Mouse (Mus musculus): Measurements from ENCODE around the gene Ndufa4l2. TPM values are rescaled to one million over a fixed set of nuclear protein-coding genes. Genes with fewer than 3 reads are reported as not detected.

The Ndufa4l2 gene
- total RNA-seq (2014; fragmentation: Nextera tagmentation), result 1.2 TPM in 1 of 2 replicates, not detected in the other
- total RNA-seq (2017), result not detected in 2 replicates

DNA sequence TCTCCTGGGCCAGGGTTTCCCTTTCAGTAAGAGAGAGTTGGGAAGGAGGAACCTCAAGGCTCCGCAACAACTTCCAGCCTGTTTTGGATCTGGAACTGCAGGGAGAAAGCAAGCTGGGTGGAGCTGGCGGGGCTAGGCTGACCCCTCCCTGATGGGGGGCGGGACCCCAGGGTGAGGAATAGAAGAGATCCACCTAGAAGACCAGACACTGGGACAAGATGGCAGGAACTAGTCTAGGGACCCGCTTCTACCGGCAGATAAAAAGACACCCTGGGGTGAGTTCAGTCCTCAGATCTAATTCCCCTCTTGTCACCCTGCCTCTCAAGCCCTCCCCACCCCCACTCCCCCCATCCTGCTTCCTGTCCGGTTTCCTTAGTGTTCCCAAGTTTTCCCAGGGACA, at the start of gene Ndufa4l2:
Gene Ndufa4l2, plus strand, starts transcription at position 204 of the 400 bp plus-strand sequence.
- no peak for ATAC-seq (replicated peaks; ENCODE audit: poor library complexity, severe bottlenecking)

DNA sequence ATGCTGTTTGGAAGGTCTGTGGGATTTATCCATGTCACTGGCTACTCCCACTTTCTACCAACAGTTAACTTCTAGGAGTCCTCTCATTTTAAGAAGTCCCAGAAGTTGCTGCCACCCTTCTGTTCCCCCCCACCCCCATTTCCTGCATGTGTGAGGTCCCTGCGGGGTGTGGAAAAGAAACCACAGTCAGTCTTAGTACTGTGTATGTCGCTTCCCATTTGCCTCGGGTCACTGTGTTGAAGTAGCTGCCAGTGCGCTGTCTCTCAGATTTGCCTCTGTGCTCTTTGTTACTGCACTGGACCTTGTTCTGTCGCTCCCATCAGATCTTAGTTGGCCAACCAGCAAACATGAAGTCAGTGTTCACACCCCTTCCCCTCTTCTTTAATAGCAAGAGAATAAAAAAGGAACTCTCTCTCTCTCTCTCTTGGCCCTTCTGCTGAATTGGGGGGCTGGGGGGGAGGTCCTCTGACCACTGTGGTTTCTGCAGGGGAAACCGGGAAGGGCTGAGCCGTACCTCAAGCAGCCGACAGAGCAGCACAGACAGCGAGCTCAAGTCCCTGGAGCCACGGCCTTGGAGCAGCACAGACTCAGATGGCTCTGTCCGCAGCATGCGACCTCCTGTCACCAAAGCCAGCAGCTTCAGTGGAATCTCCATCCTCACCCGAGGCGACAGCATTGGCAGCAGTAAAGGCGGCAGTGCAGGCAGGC, 43.3 kb upstream of the Ndufa4l2 start:
- ATAC-seq (replicated peaks; ENCODE audit: poor library complexity, severe bottlenecking), result peak; percentile 90

DNA sequence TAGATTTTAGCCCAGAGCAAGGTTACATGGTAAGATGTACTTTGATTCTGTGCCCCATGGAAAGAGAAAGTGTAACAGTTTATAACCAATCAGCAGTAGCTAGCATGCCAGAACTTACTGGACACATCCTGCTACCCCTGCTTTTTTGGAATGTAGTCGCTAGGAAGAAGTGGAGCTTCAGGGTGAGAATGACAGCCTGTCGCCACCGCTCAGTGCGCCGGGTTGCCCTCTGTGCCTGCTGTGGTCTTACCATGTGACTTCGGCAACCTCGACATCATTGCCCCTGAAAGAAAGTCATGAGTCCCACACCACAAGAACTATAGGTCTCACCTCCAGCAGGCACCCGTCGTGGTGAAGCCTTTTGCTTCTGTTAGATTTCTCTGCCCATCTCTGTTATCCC, 42.0 kb upstream of the Ndufa4l2 start:
- ATAC-seq (replicated peaks; ENCODE audit: poor library complexity, severe bottlenecking), result no peak

DNA sequence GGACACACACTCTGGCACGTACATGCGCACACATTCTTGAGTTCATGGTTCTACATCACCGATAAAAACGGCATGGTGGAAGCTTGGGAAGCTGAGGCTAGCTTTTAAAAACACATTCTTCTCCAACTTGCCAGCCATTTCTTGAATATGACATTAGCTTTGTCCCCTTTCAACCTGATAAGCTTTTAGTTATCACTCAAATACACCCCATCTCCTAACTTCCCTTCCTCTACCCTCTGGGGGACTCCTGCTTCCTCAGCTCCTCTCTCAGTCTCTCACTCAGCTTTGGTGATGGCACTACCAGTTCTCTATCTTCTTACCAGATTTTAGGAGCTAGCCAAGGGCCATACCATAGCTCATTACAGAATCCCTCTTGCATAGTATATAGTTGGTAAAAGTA, 39.6 kb upstream of the Ndufa4l2 start:
- ATAC-seq (replicated peaks; ENCODE audit: poor library complexity, severe bottlenecking), result no peak

DNA sequence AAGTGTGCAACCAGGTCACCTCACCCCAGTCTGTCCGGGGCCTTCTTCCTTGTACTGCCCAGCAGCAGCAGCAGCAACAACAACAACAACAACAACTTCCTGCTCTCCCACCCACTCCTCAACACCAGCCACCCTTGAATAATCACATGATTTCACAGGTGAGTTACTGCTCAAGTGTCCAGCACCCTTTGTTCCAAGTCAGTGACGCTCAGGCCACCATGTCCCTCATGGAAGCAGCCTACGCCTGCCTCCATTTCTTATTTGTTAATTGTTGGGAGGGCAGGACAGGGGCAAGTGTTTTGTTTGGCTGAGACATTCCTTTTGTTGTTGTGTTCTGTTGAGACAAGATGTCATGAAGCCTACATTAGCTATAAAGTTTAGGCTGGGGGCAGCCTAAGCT, 38.2 kb upstream of the Ndufa4l2 start:
- no peak for ATAC-seq (replicated peaks; ENCODE audit: poor library complexity, severe bottlenecking)

DNA sequence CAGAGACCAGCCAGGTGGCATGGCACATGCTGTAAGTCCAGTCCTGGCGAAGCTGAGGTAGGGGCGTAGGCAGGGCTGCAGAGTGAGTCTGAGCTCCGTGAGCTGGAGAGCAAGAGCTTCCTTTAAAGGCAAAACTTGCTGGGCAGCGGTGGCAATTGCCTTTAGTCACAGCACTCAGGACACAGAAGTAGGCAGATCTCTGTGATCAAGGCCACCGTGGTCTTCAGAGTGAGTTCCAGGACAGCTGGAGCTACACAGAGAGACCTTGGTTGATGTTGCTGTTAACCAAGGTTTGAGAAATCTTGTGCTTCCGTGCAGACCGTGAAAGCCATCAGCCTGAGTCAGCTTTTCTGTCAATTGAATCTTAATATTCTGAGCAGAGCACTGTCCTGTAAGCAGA, 37.5 kb upstream of the Ndufa4l2 start:
- ATAC-seq (replicated peaks; ENCODE audit: poor library complexity, severe bottlenecking), result no peak

DNA sequence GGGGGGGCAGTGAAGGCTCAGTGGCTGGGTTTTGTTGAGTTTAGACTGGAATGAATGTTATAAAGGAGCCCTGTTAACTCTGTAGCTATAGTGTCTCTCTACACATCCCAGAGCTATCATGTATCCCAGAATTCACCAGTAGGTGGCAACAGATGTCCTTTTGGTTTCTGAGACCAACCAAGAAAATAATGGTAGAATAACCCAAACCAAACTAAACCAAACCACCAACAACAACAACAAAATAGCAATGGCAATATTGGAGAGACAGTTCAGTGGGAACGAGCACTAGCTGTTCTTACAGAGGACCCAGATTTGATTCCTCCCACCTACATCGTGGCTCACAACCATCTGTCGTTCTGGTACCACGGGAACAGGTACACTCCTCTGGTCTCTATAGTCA, 35.6 kb upstream of the Ndufa4l2 start:
- ATAC-seq (replicated peaks; ENCODE audit: poor library complexity, severe bottlenecking), result no peak

DNA sequence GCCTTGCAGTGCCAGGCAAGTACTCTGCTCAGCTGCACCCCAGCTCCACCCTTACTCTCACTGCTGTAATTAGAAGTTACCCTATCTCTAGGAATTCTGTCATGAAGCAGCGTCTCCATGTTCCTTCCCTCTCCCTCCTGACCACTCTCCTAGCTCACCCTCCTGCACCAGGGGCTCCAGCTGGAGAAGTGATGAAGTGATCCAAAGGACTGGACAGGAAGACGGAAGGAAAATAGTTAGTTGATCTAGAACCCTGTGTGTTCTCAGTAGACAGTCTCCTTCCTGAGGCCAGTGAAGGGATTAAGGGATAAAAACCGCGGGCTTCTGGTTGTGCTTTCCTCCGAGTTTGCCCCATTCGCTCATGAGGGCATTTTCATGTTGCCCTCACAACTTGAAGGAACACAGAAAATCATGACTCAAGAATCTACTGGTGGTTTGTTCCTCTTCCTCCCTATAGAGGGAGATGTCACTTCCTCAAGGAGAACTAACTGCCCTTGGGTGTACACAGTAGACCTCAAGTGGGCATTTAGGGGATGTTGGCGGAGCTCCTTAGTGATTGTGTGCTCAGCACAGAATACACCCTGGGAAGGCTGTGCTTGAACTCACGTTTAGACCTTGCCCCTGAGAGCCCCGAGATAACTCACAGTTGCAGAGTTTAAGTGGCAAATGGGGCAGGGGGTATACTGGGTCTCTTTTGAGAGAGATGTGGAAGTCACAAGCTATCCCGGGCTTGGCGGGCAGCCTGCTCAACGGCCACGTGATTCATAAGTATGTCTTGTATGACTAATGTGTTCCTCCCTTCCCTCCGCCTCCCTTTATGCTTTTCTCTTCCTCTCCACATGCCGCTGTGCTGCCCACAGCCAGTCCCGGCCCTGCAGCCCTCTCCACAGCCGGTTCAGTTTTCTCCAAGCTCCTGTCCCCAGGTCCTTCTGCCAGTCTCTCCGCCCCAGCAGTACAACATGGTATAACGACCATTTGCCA, 33.6 kb upstream of the Ndufa4l2 start:
- ATAC-seq (replicated peaks; ENCODE audit: poor library complexity, severe bottlenecking), result peak; percentile 86

DNA sequence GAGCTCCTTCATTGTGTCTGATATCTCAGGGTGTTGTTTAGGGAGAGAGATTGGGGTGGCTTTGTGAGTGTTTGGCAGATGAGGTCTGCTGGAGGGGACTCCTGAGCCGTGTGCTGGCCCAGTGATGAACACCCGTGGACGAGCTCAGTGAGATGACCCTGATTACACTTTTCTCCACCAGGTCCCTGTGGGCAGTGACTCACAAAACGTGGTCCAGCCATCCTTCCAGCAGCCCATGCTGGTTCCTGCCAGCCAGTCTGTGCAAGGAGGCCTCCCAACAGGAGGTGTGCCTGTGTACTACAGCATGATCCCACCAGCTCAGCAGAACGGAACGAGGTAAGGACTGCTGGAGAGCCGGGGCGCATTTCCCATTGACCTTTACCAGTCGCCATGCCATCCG, 29.5 kb upstream of the Ndufa4l2 start:
- ATAC-seq (replicated peaks; ENCODE audit: poor library complexity, severe bottlenecking), result no peak

DNA sequence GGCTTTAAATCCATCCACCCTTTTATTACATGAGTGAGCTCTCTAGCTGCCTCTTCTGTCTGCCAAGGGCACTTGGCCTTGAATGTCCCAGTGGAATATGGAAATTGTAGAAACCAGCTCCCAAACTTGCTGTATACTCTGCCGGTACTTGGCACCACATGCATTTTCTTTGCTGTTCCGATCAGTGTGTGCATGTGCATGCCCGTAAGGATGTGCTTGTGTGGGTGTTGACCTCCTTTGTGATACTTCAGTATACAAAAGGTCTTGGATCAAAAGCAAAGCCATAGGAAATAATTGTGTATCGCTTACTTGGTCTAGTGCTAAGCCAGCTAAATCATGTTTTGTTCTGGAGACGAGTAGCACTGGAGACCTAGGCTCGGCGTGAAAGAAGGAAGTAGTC, 25.9 kb upstream of the Ndufa4l2 start:
- ATAC-seq (replicated peaks; ENCODE audit: poor library complexity, severe bottlenecking), result no peak

DNA sequence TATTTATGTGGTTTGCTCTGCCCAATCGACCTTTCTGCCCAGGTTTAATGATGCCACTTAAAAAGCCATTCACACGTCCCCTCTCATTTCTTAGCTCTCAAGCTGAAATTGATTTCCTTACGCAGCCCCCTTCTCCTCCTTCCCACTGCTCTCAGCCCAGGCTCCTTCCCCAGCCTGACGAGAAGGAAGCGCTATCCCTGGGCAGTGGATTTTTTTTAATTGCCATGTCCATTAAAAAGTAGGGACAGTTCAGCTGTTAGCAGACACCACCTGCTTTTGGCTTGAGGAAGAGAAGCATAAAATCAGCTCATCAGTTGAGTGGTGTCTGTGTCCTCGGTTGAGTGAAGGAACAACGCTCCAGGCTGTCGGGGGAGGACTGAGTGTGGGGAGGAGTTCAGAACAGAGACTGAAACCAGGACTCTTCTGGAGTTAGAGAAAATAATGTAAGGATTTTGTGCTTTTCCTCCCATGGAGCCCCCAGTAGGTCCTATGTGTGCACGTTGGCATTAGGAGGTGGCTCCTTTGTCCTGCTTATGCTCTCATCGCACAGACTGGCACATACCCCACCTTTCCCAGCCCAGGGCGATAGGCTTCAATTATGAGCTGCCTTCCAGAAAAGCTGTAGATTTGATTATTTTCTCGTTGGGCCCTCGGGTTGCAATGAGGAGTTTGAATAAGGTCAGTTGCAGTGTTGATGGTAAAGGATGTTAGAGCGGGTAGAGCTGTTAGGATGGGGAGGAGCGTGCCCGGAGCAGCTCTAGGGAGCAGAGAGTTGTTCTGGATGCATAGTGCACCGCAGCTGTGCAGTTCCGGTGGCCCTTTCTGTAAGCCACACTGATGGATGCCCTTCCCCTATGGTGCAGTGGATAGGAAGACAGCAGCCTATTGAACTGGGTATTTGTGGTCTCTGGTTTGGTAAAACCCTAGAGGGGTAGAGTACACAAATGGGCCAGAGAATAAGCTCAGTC, 24.3 kb upstream of the Ndufa4l2 start:
- no peak for ATAC-seq (replicated peaks; ENCODE audit: poor library complexity, severe bottlenecking)

DNA sequence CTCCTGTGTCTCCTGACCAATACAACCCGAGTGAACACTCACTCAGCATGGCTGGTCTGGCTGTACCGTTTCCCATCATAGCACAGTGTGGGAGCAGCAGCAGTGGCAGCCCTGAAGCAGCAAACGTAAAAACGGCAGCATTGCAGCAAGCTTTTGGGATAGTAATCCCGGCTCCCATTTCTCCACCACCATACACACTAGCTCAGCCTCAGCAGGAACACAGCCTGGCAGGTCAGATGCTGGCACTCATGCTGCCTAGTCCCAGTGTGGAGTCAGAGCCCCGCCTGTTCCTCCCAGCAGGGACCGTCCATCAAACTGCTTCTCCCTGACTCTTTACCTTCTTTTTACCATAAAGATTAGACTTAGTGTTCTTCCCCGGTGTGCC, 23.6 kb upstream of the Ndufa4l2 start:
- no peak for ATAC-seq (replicated peaks; ENCODE audit: poor library complexity, severe bottlenecking)

DNA sequence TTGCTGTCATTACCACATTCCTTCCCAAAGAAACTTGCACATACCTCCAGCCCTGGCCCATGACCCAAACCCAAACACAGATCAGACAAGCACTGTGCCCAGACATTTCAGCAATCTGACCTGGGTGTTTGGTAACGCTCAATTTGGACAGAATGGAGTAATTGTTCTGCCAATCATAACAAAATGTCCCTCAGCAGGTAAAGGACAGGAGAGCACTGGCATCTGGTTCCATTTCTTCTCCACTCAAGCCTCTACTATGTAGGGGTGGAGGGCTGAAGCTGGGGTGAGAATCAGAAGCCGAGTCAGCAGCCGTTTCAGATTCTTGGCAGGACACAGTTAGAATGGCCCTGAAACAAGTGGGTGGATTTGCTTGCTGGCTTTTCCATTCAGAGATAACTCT, 22.6 kb upstream of the Ndufa4l2 start:
- ATAC-seq (replicated peaks; ENCODE audit: poor library complexity, severe bottlenecking), result no peak

DNA sequence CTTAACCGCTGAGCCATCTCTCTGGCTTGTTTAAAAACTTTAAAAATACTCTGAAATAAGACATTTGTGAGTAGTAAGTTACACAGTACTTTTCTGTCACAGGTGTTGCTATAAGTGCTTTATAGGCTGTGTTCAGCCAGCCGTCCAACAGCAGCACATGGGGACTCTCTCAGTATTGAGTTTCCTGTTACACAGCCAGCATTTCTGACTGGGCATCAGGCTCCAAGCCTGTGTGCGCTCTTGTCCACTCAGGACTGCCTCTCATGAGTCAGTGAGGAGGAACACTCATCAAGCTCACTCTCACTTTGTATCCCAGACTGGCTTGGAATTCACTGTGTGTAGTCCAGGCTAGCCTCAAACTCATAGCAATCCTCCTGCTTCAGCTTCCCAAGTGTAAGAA, 18.6 kb upstream of the Ndufa4l2 start:
- no peak for ATAC-seq (replicated peaks; ENCODE audit: poor library complexity, severe bottlenecking)

DNA sequence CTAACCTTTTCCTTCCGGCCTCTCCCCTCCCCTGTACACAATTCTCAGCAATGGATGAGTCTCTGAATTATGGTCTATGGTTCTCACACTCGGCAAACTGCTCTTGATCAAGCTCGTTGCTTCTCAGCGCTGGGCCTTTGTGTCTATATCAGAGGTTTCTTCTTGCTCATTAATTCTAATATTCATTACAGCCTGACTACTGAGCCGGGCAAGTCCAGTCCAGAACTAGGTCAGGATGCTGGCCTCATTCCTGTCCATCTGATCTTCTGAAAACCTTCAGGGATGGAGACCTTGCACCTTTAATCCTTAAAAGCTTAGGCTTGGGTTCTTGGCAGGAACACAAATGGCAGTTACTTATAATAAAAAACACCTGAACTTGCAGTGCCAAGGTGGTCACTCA, 15.3 kb upstream of the Ndufa4l2 start:
- no peak for ATAC-seq (replicated peaks; ENCODE audit: poor library complexity, severe bottlenecking)

DNA sequence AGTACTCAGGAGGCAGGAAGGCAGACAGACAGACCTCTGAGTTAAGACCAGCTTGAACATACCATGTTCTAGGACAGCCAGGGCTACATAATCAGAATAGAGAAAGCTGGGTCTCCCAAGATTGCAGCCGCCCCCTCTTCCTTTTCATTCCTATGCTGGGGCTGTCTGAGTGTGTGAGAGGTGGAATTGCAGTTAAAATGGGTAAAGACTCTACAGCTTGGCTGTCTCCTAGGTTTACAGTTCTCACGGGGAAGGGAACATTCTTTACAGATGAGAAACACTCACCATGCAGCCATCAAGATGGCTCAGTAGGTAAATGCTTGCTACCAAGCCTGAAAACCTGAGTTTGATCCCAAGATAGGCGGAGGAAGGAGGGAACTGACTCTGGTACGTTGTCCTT, 14.7 kb upstream of the Ndufa4l2 start:
- no peak for ATAC-seq (replicated peaks; ENCODE audit: poor library complexity, severe bottlenecking)

DNA sequence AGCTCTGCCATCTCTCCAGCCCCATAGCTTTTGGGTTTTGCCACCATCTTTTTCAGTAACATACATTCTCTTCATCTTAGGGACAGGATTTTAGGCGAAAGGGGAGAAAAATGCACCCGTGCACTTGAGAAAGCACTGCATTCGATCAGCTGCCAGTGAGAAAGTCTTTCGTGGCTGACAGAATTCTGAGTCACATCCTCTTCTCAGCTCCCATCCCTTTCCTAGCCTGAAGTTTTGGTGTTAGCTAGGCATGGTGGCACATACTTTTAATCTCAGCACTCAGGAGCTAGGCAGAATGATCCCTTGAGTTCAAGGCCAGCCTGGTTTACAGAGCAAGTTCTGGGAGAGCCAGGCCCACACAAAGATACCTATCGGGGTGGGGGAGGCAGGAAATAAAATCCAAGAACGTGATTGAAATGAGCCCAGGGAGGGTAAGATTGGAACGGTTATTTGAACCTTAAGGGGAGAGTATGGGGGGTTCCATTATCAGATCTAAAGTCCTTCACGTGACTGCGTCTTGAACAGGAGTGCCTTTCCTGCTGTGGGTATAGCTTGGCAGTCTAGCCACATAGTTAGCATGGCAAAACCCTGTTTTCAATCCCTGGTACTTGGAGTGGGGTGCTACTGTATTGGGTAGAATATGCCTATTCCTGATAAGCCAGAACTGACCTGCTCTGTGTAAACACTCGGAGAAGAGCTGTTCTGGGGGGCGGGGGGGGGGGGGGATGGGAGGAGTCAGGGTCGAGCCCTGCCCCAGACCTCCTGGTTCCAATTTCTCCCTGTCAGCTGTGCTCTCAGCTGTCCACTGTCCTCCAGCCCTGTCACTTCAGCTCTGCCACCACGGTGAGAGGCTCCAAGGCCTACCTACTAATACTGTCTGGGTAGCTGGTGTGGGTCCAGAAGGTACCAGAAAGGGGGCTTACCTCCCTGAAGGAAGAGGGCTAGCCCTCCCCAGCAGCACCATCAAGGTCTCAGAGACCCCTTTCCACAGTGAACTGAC, 13.6 kb upstream of the Ndufa4l2 start, which contains the start of gene Stac3:
Gene Stac3, plus strand, starts transcription at position 793 of the 1,000 bp plus-strand sequence.
- ATAC-seq (replicated peaks; ENCODE audit: poor library complexity, severe bottlenecking), result no peak

DNA sequence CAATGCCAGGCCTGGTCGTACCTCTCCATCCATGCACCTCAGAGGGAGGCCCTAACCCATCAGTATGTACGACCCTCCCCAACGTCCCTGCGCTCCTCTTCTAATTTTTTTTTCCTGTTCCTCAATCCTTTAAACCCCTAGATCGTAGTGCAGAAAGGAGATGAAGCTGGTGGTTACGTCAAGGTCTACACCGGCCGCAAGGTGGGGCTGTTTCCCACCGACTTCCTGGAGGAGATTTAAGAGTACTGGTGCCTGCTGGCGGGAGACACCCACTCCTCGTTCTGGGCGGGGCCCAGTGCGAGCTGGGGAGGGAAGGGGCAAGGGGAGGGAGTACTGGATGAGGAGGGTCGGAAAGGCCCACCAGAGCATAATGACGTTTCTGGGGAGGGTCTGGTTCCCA, 6.5 kb upstream of the Ndufa4l2 start:
- ATAC-seq (replicated peaks; ENCODE audit: poor library complexity, severe bottlenecking), result peak; percentile 58
